Mouse (Mus musculus): ENCODE results near the gene Prep.

Gene Prep

GRCm38 (mm10) chr10:45066931-45067308 is at the start of gene Prep:
Prep (plus strand) TSS chr10:45067203.
- peak; percentile 94 to 95 for DNase-seq (ENCODE audit: low spot score in 2 of 2)

GRCm38 (mm10) chr10:45017352-45017751 is 49.7 kb upstream of the Prep start:
- DNase-seq (ENCODE audit: low spot score in 2 of 2) = no peak

- DNase-seq (ENCODE audit: low spot score in 2 of 2) = no peak
Observed at GRCm38 (mm10) chr10:45017851-45018250, 49.2 kb upstream of the Prep start.

DNA sequence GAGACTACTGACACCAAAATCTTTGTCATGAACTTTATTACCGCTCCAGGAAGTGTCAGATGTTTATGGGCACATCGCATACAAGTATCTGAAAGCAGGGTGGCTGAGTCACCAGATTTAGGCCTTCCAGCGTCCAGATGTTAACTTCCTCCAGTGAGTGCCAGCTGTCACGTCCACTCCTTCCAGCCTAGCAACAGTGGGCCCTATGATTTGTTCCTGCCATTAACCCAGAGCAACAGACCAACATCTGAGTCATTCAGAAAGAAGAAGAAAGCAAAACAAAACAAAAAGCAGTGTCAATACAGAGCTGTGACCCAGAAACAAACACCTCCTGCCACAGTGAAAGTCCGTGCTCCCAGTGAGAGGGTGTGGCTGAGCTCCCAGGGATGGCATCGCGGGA is 47.6 kb upstream of the Prep start:
- no peak for DNase-seq (ENCODE audit: low spot score in 2 of 2)

DNA sequence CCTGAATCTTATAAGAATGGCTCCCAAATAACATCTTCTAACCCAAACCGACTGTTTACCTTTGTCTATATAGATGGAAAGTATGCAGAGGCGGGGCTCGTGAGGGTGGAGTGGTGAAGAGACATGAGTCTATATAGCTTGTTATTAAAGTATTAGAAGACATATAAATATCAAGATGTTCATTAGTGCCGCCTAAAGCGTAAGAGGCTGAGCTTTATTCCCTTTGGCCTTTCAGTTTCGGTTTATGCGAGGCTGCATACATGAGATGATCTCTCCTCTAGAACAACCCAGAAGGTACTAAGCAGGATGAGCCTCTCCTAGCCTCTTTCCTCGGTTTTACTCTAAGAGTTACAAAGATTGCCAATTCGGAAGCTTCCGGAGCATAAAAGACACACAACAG is 47.2 kb upstream of the Prep start:
- DNase-seq (ENCODE audit: low spot score in 2 of 2) = no peak

DNA sequence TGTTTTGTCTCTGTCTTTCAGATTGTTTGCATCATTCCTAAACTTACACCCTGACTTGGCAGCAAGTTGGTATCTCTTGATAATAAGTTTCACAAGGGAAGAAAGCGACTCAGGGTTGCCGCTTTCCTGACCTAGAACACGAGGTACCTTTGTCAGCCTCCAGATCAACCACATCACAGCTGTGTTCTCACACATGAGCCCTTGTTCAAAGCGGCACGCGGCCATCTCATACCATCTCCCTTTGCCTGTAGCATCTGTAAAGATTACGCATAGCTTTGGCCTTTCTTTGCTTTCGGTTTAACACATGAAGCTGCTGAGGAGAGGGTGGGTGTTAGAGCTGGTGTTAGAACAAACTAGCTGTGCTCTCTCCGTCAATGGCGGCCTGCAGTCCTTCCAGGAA is 46.7 kb upstream of the Prep start:
- no peak for DNase-seq (ENCODE audit: low spot score in 2 of 2)

- no peak for DNase-seq (ENCODE audit: low spot score in 2 of 2)
Observed at GRCm38 (mm10) chr10:45025184-45025583, 41.8 kb upstream of the Prep start.

DNA sequence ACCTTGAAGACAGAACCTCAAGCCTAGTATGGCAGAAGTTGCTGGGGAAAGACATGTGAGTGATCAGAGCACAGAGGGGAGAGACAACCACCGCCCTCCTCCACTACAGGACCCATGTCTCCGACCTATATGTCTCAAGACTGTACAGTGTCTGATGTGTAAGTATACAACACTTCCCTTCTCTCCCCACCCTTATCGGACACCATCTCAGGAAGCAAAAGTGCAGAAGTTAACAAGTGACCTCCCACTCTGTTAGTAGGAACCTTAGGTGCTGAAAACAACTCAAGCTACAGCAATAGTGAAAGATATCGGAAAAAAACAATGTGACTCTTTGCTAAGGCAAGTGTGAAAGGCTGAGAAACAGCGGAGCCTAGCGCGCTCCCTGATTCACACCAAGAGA is 40.1 kb upstream of the Prep start:
- no peak for DNase-seq (ENCODE audit: low spot score in 2 of 2)

- DNase-seq (ENCODE audit: low spot score in 2 of 2) = peak; percentile 82 to 88
Observed at GRCm38 (mm10) chr10:45045268-45045928, 21.6 kb upstream of the Prep start.

DNA sequence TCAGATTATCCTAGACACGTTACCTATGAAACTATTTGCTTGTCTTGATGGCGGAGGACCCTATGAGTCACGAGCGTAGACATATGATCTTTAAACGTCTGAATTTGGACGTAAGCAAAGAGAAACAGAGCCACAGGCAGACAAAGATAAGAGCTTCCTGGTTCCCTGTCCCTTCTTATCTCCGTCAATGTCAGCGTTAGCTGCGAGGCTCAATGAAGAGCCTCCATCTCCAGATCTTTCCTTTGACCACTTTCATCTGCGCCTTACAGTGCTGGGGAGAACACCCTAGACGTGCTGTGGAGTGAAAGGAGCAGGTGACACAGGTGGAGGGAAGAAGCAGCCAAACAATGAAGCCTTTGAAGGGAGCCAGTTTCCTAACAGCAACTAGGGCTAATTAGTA is 18.8 kb upstream of the Prep start:
- no peak for DNase-seq (ENCODE audit: low spot score in 2 of 2)

DNA sequence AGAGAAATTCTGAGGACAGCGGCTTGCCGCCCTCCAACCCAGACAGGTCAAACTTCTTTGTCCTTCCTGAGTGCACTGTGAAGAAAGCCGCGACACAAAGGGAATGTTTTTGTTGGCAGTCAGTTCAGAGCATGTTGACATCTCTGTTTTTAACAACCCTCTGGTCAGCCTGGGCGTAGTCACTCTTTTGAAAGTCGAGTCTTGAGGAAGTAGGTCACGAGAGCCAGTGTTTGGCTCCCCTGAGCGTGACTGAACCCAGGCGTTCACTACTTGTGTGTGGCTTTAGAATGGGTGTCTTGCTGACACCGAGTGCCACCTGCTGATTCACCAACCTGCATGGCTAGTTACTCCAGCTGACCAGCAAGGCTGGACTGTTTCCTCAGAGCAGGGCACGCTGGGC is 18.4 kb upstream of the Prep start:
- no peak for DNase-seq (ENCODE audit: low spot score in 2 of 2)

DNA sequence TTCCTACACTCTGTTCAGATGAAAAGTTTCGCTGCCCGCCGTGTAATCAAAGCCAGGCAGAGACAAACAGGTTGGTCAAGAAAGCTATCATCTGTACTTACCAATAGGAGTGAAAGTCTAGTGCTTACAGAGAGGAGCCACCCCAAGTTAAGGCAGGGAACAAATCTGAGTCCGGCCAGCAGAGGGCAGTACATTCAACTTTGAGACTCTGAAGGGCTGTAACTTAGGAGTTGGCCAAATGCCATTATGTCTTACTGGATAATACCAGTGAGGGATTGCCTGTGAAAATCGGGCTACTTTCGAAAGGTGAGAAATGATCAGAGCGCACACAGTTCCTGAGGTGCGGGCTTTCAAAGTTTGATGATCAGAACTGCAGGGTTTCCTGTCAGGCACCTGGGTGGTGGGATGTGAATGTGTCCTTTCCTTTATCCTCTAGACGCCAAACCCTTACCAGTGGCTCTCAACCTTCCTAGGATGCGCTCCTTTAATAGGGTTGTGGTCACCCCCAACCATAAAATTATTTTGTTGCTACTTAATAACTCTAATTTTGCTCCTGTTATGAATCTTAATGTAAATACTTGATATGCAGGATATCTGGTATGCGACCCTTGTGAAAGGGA is 15.8 kb upstream of the Prep start:
- peak; percentile 45 to 70 for DNase-seq (ENCODE audit: low spot score in 2 of 2)

DNA sequence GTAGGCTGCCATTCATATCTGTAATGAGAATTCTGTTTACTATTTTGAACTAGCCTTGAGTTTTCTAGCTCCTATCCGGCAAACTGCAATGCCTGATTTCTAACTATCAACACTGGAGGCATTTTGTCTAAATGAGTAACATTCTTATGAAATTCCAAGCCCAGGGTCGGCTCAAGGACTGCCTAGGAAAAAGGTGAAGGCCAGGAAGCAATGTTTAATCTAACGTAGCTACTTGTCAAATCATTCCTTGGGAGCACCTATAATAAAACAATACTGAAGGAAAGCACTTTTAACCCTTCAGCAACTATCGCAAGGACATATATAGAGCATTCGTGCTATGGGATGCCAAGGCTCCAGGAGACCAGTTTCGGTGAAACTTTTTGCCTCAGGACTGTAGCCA is 8.6 kb upstream of the Prep start:
- DNase-seq (ENCODE audit: low spot score in 2 of 2) = no peak

GRCm38 (mm10) chr10:45060841-45061240 is 6.2 kb upstream of the Prep start:
- no peak for DNase-seq (ENCODE audit: low spot score in 2 of 2)

DNA sequence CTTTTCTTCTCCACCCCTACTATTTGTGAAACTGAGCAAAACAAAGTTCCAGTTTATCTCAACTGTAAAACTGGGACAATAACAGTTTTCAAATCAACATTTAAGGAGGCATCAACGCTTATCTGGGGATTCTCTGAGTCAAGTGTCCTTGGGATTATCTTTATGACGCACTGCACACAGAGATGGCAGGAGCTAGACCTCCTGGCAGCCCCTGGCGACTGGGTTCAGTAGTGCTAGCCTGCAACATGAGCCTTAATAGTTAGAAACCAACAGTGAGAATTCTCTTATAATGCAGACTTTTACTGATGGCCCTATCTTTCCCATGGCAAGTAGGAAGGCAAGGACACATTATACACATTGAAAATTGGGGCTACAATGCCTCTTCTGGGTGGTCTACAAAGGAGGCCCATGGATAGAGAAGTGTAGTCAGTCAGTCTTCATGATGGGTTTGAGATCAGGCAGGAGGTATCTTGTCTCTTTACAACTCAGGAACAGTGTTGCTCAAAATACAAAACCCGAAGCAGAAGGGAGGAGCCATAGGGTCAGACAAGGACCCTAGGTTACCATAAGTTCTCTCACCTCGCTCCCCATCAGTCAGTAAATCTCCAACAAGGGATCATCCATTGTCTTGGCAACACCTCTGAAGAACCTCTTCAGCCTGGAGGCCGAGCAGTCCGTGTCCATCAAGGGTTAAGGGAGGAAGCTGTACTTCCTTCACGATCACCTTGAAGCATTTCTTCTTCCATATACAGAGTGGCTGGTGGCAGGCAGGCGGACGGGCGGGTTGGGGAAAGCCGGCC is 672 bp upstream of the Prep start:
- DNase-seq (ENCODE audit: low spot score in 2 of 2) = no peak

DNA sequence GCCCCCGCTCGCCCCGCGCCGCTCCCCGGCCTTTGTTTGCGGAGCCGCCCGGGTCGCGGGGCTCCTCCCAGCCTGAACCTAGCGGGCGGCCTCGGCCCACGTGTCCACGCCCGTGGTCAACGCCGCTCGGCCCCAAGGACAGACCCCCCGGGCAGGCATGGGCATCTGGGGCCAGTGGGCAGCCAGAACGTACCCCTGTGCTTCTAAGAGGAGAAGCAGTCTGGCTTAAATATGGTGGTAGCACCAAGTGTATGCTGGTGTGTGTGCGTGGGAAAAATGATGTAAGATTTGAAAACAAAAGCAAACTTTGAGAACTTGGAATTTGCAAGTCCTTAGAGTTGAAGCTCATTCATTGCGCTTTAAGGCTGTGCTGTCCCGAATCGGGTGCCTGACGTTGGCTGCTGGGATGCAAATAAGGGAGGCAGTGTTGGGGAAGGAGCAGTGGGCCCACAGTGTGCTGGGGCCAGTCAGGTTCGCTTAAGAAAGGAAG is 478 bp downstream of the Prep start:
- DNase-seq (ENCODE audit: low spot score in 2 of 2) = peak in 1 of 2 experiments; percentile 31

DNA sequence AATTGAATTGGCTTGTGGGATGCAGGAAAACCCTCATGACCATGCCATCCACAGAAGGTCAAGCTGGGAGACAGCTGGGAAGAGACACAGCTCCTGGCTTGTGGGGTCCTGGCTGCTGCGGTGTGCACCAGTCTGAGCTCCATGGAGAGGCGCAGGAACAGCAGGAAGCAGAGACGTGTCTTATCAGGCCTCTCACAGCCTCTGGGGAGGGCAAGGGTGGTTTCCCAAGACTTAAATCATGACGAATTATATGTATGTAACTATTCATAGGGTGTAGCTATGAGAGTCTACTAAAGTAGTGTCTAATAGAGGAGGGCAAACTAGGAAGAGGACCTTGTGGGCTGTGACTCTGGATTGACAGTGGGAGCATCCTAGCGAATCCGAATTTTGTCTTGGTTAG is 2.6 kb downstream of the Prep start:
- DNase-seq (ENCODE audit: low spot score in 2 of 2) = no peak

DNA sequence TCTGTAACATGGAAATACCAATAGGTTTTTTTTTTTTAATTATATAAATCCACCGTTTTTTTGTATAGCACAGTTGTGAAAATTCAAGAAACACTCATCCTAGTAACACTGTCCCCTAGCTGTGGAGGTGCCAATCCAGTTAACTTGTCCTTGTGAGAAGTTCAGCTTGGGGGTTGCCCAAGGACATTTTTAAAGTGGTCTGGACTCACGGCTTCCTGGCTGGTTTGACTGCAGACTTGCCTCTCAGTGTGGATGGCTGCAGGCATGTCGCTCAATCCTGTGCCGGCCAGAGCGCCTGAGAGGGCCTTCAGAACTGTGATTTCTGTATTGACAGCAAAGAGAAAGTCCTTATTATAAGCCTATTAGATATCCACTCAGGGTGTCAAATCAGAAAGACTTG is 3.4 kb downstream of the Prep start:
- DNase-seq (ENCODE audit: low spot score in 2 of 2) = no peak

DNA sequence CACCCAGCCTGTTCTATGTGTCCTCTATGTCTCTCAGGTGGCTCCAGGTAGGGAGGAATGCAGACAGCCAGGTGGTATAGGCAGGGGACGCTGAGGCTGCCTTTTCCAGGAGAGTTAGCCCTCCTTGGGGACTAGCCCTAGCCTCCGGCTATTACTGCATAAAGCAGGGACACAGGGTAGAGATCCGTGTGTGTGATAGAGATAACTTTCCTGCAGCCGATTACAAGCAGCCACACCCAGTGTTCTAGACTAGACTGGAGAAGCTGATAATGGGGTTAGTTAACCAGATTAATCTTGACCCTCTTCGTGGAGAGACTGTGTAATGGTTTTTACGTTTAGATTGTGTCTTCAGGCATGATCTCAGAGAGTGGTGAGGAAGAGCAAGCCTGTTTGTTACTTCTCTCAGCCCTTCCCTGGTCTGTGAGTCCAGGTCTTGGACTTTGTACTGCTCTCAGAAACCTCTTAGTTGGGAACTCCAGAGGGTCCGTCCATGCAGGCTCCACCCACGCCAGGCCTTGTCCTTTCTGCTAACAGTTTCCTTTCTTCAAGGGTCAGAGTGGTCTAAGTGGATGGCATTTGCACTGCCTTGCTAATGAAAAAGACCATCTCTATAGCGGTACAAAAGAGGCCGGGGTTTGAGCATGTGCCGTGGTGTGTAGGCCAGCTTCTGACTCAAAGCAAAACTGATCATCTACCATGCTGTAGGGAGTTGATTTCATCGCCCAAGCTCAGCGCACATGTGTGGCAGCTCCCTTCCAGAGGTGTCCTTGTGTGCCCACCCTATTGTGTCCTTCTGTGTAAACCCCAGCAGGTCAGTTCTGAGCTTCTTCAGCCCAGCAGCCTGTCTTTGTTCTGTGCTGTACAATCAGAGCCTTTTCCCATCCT is 4.2 kb downstream of the Prep start:
- no peak for DNase-seq (ENCODE audit: low spot score in 2 of 2)

- DNase-seq (ENCODE audit: low spot score in 2 of 2) = no peak
Observed at GRCm38 (mm10) chr10:45072339-45072738, 5.3 kb downstream of the Prep start.

- no peak for DNase-seq (ENCODE audit: low spot score in 2 of 2)
Observed at GRCm38 (mm10) chr10:45074543-45074942, 7.5 kb downstream of the Prep start.

DNA sequence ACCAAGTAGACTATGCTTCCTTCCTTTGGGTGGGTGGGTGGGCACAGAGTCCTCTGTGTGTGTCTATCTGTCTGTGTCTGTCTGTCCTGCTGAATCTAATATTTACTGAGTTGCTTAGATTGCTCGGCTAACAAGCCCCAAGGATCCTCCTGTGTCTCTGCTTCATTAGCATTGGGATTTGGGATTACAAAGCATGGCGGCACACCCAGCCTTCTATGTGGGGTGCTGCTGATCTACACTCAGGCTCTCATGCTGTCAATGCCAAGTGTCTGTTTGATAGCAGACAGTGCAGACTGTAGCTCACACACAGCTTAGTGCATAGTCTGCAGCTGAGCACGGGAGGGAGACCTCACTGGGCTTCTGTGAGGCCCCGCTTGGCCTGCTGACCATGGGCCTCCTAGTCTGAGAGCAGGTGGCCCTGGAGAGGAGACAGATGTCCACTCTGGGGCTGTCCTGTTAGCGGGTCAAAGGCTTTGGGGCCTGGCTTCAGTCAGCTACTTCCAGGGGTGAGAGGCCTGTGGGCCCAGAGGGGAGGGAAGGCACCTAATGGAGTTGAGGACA is 8.6 kb downstream of the Prep start:
- no peak for DNase-seq (ENCODE audit: low spot score in 2 of 2)
